In the genomic region with DNA sequence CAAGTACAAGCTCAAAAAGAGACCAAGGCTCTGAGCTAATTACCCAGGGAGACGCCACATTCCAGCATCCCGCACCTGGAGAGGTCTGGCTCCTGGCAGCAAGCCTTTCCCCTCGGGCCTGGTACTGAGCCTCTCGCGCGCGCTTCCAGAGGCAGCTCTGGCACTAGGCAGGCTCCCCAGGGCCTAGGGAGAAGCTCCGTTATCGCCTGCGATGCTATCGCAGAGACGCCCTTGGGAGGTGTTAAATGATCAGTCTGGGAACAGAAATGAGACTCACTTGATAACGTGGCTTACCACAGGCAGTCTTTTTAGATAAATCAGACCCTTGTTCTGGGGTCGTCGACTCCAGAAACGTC, we compare ENCODE assay signal across 8 mouse cellular contexts.
DNase-seq lines count a peak whose midpoint lies in the region; ATAC-seq and TF ChIP-seq lines count a peak whose summit lies in the region.

No protein-coding gene starts in this region.

- WGBS in heart, embryonic 11.5 days (ENCODE audit: insufficient replicate concordance), result under 1% methylated on average over 16 of the region's 16 CpGs

- H3K27ac ChIP-seq in heart, embryonic 11.5 days (ENCODE audit: low read depth, low read length), result peak overlapping the region; percentile 96
- no peak overlapping the region for H3K27ac ChIP-seq in ES-E14 (ENCODE audit: insufficient read depth, low read depth, low read length, poor library complexity, severe bottlenecking)

- H3K9ac ChIP-seq in heart, embryonic 11.5 days (ENCODE audit: low read depth, low read length), result peak overlapping the region; percentile 89
- H3K9ac ChIP-seq in ES-E14 (ENCODE audit: insufficient read depth, low read depth, low read length, poor library complexity, severe bottlenecking), result peak overlapping the region; percentile 87

- no peaks in the 10 kb centered on the region for H3K36me3 ChIP-seq in heart, embryonic 11.5 days (ENCODE audit: control insufficient read depth, insufficient read depth, low read length)
- H3K36me3 ChIP-seq in ES-E14 (ENCODE audit: control insufficient read depth, insufficient read depth, low read length, poor library complexity, severe bottlenecking), result no peaks in the 10 kb centered on the region
- no peaks in the 10 kb centered on the region for H3K36me3 ChIP-seq in megakaryocyte, embryonic 14.5 days (replicated peaks; ENCODE audit: low read length)

- peak; percentile 68 for ATAC-seq in heart, embryonic 11.5 days (replicated peaks; ENCODE audit: insufficient number of reproducible peaks, low FRiP score, low TSS enrichment)
- ATAC-seq in hematopoietic stem cell, adult 5-6 weeks (replicated peaks in 1 of 2; ENCODE audit: insufficient read depth in 1 of 2, low FRiP score in 2 of 2, low TSS enrichment in 1 of 2, low read depth in 1 of 2, poor library complexity in 2 of 2, severe bottlenecking in 2 of 2), result peak; percentile 40 to 44

- H3K27me3 ChIP-seq in heart, embryonic 11.5 days (ENCODE audit: control insufficient read depth, insufficient read depth, low read length), result no peaks in the 10 kb centered on the region
- H3K27me3 ChIP-seq in megakaryocyte, embryonic 14.5 days (replicated peaks), result no peaks in the 10 kb centered on the region

- peak overlapping the region; percentile 84 for H3K4me3 ChIP-seq in heart, embryonic 11.5 days (ENCODE audit: low read depth, low read length)
- H3K4me3 ChIP-seq in ES-E14 (ENCODE audit: insufficient read depth in 1 of 2, low read depth in 1 of 2, low read length in 2 of 2, poor library complexity in 1 of 2, severe bottlenecking in 1 of 2), result peak overlapping the region; percentile 62 to 74
- peak overlapping the region; percentile 96 for H3K4me3 ChIP-seq in megakaryocyte, embryonic 14.5 days (replicated peaks)

- H3K4me2 ChIP-seq in heart, embryonic 11.5 days, result peak overlapping the region; percentile 80

- DNase-seq in heart, adult 9 months (ENCODE audit: low spot score in 2 of 2), result no peak
- no peak for DNase-seq in ES-E14 (ENCODE audit: low read depth, low spot score)
- DNase-seq in adrenal gland, postnatal 25 days, result no peak
- DNase-seq in embryo, embryonic 10 days (ENCODE audit: low spot score), result no peak
- DNase-seq in left cerebral cortex, adult 8-10 months (ENCODE audit: low spot score in 2 of 2), result no peak

- in situ Hi-C loops in ES-E14 (cut with MboI; ENCODE audit: low sequenced_read_pairs in 2 of 2, unreplicated experiment in 2 of 2), result no loop called here

- H3K4me1 ChIP-seq in heart, embryonic 11.5 days (ENCODE audit: control insufficient read depth, insufficient read depth, low read length), result peaks cover 5% of the 10 kb centered on the region
- H3K4me1 ChIP-seq in ES-E14 (ENCODE audit: control insufficient read depth in 2 of 2, insufficient read depth in 2 of 2, low read length in 2 of 2, poor library complexity in 1 of 2), result peaks cover 0 to 5% of the 10 kb centered on the region in 2 experiments; a peak in 3 of 4 replicates
- peaks cover 46% of the 10 kb centered on the region for H3K4me1 ChIP-seq in megakaryocyte, embryonic 14.5 days

- no peaks in the 10 kb centered on the region for H3K9me3 ChIP-seq in heart, embryonic 11.5 days (replicated peaks; ENCODE audit: control insufficient read depth, low read length)
- no peaks in the 10 kb centered on the region for H3K9me3 ChIP-seq in ES-E14 (ENCODE audit: control insufficient read depth, insufficient read depth, low read depth, low read length)
- H3K9me3 ChIP-seq in megakaryocyte, embryonic 14.5 days, result no peaks in the 10 kb centered on the region

TF ChIP-seq in ES-E14, 5 proteins besides CTCF, POLR2A, EP300 and RAD21:
- TF ChIP-seq CHD2 (IDR thresholded peaks at IDR 0.05; ENCODE audit: low read depth, low read length) (no peak), ZC3H11A (IDR thresholded peaks at IDR 0.05; ENCODE audit: borderline replicate concordance, low read depth, low read length) (no peak), ZNF384 (IDR thresholded peaks at IDR 0.05; ENCODE audit: low read depth, low read length) (no peak), MAFK (IDR thresholded peaks at IDR 0.05; ENCODE audit: insufficient read depth, low read depth, low read length) (no peak), HCFC1 (IDR thresholded peaks at IDR 0.05; ENCODE audit: borderline replicate concordance, insufficient read depth, low read length) (no peak)
